Mouse (Mus musculus): ENCODE measurements around the gene Ccdc170. TPM values are rescaled to one million over a fixed set of nuclear protein-coding genes. Genes with fewer than 3 reads are reported as not detected.
"Not testable (repeated sequence)": the region's sequence is repeated elsewhere in the genome, so short reads cannot be mapped to it uniquely, and the experiment has no call there.

The Ccdc170 gene
- not detected in 2 replicates for polyA plus RNA-seq (2011; ENCODE audit: insufficient read length, low read depth, missing spikeins)

- Histone ChIP-seq H3K4me1 (ENCODE audit: control insufficient read depth, insufficient read depth, low read length) (no peaks in the 10 kb centered on the region), H3K4me3 (ENCODE audit: insufficient read depth, low read length) (no peak within 1 kb of the TSS), H3K27ac (ENCODE audit: insufficient read depth, low read length) (no peak within 1 kb of the TSS)
- no peak for TF ChIP-seq CTCF (IDR thresholded peaks at IDR 0.05; ENCODE audit: borderline replicate concordance, insufficient read depth, low read length)
- TF ChIP-seq POLR2A (IDR thresholded peaks at IDR 0.05; ENCODE audit: low read depth, low read length), result no peak
Observed at GRCm38 (mm10) chr10:4482355-4482754, at the start of gene Ccdc170. Ccdc170 (plus strand) TSS chr10:4482502.

- TF ChIP-seq POLR2A (IDR thresholded peaks at IDR 0.05; ENCODE audit: low read depth, low read length) (no peak; the same call in 1 of the 2 replicates), CTCF (IDR thresholded peaks at IDR 0.05; ENCODE audit: borderline replicate concordance, insufficient read depth, low read length) (no peak)
Observed at GRCm38 (mm10) chr10:4432996-4433755, 49.1 kb upstream of the Ccdc170 start.

GRCm38 (mm10) chr10:4433871-4434270 is 48.4 kb upstream of the Ccdc170 start:
- H3K4me1 ChIP-seq (ENCODE audit: control insufficient read depth, insufficient read depth, low read length); H3K27ac ChIP-seq (ENCODE audit: insufficient read depth, low read length): not testable (repeated sequence)
- peak overlapping the region; percentile 99; the same call in 1 of the 2 replicates for H3K4me3 ChIP-seq (ENCODE audit: insufficient read depth, low read length)

More at GRCm38 (mm10) chr10:4432996-4433755, 49.1 kb upstream of the Ccdc170 start:
- Histone ChIP-seq H3K4me1 (ENCODE audit: control insufficient read depth, insufficient read depth, low read length) (peaks cover 3% of the 10 kb centered on the region; the same call in 1 of the 2 replicates), H3K4me3 (ENCODE audit: insufficient read depth, low read length) (peak overlapping the region; percentile 99), H3K27ac (ENCODE audit: insufficient read depth, low read length) (peak overlapping the region; percentile 86)

- Histone ChIP-seq H3K4me1 (ENCODE audit: control insufficient read depth, insufficient read depth, low read length) (0 out of 2 replicates have a peak, but pooled peaks cover 3% of the 10 kb centered on the region), H3K4me3 (ENCODE audit: insufficient read depth, low read length) (no peak overlapping the region), H3K27ac (ENCODE audit: insufficient read depth, low read length) (no peak overlapping the region)
- TF ChIP-seq CTCF (IDR thresholded peaks at IDR 0.05; ENCODE audit: borderline replicate concordance, insufficient read depth, low read length), result no peak
- no peak for TF ChIP-seq POLR2A (IDR thresholded peaks at IDR 0.05; ENCODE audit: low read depth, low read length)
Observed at GRCm38 (mm10) chr10:4435416-4435815, 46.9 kb upstream of the Ccdc170 start.

- no peaks in the 10 kb centered on the region for H3K4me1 ChIP-seq (ENCODE audit: control insufficient read depth, insufficient read depth, low read length)
- TF ChIP-seq CTCF (IDR thresholded peaks at IDR 0.05; ENCODE audit: borderline replicate concordance, insufficient read depth, low read length), result no peak
- TF ChIP-seq POLR2A (IDR thresholded peaks at IDR 0.05; ENCODE audit: low read depth, low read length), result no peak
- H3K4me3 ChIP-seq (ENCODE audit: insufficient read depth, low read length), result no peak overlapping the region
- no peak overlapping the region for H3K27ac ChIP-seq (ENCODE audit: insufficient read depth, low read length)
Observed at GRCm38 (mm10) chr10:4456409-4456808, 25.9 kb upstream of the Ccdc170 start.

GRCm38 (mm10) chr10:4460201-4460600 is 22.1 kb upstream of the Ccdc170 start:
- no peak overlapping the region for H3K27ac ChIP-seq (ENCODE audit: insufficient read depth, low read length)
- no peak overlapping the region for H3K4me3 ChIP-seq (ENCODE audit: insufficient read depth, low read length)
- TF ChIP-seq CTCF (IDR thresholded peaks at IDR 0.05; ENCODE audit: borderline replicate concordance, insufficient read depth, low read length), result no peak
- no peak for TF ChIP-seq POLR2A (IDR thresholded peaks at IDR 0.05; ENCODE audit: low read depth, low read length)
- H3K4me1 ChIP-seq (ENCODE audit: control insufficient read depth, insufficient read depth, low read length), result no peaks in the 10 kb centered on the region

GRCm38 (mm10) chr10:4465799-4466198 is 16.5 kb upstream of the Ccdc170 start:
- no peak overlapping the region for H3K27ac ChIP-seq (ENCODE audit: insufficient read depth, low read length)
- no peak overlapping the region for H3K4me3 ChIP-seq (ENCODE audit: insufficient read depth, low read length)
- no peaks in the 10 kb centered on the region for H3K4me1 ChIP-seq (ENCODE audit: control insufficient read depth, insufficient read depth, low read length)
- TF ChIP-seq POLR2A (IDR thresholded peaks at IDR 0.05; ENCODE audit: low read depth, low read length) (no peak), CTCF (IDR thresholded peaks at IDR 0.05; ENCODE audit: borderline replicate concordance, insufficient read depth, low read length) (no peak)

- TF ChIP-seq POLR2A (IDR thresholded peaks at IDR 0.05; ENCODE audit: low read depth, low read length), result no peak
- no peak for TF ChIP-seq CTCF (IDR thresholded peaks at IDR 0.05; ENCODE audit: borderline replicate concordance, insufficient read depth, low read length)
- no peak overlapping the region; the same call in 1 of the 2 replicates for H3K27ac ChIP-seq (ENCODE audit: insufficient read depth, low read length)
- H3K4me1 ChIP-seq (ENCODE audit: control insufficient read depth, insufficient read depth, low read length), result no peaks in the 10 kb centered on the region
- H3K4me3 ChIP-seq (ENCODE audit: insufficient read depth, low read length), result no peak overlapping the region
Observed at GRCm38 (mm10) chr10:4469406-4469805, 12.9 kb upstream of the Ccdc170 start.

GRCm38 (mm10) chr10:4473591-4473993 is 8.7 kb upstream of the Ccdc170 start:
- Histone ChIP-seq H3K27ac (ENCODE audit: insufficient read depth, low read length) (no peak overlapping the region), H3K4me1 (ENCODE audit: control insufficient read depth, insufficient read depth, low read length) (no peaks in the 10 kb centered on the region), H3K4me3 (ENCODE audit: insufficient read depth, low read length) (no peak overlapping the region)
- TF ChIP-seq POLR2A (IDR thresholded peaks at IDR 0.05; ENCODE audit: low read depth, low read length), result no peak
- TF ChIP-seq CTCF (IDR thresholded peaks at IDR 0.05; ENCODE audit: borderline replicate concordance, insufficient read depth, low read length), result no peak

- no peak for TF ChIP-seq CTCF (IDR thresholded peaks at IDR 0.05; ENCODE audit: borderline replicate concordance, insufficient read depth, low read length)
- TF ChIP-seq POLR2A (IDR thresholded peaks at IDR 0.05; ENCODE audit: low read depth, low read length), result no peak
- Histone ChIP-seq H3K4me1 (ENCODE audit: control insufficient read depth, insufficient read depth, low read length) (no peaks in the 10 kb centered on the region), H3K4me3 (ENCODE audit: insufficient read depth, low read length) (no peak overlapping the region), H3K27ac (ENCODE audit: insufficient read depth, low read length) (no peak overlapping the region)
Observed at GRCm38 (mm10) chr10:4475431-4475830, 6.9 kb upstream of the Ccdc170 start.
